Mouse (Mus musculus) kidney, adult 2 months (tissue): ENCODE data around the gene Lrba.

ENCODE experiments used
- CTCF ChIP-seq: fragments of 200-500 bp; conservative IDR thresholded peaks from 2 replicates; pipeline ENCODE4 v1.5.1; 2011; ENCODE audit warnings: low read depth, mild to moderate bottlenecking, control low read depth, low read length, moderate library complexity, mixed read lengths; ENCODE audit not compliant: insufficient read depth, insufficient read length
- POLR2A ChIP-seq: fragments of 200-500 bp; IDR thresholded peaks from one replicate; pipeline ENCODE4 v1.6.1; 2011; ENCODE audit warnings: low read depth, low read length, control low read depth

- TF ChIP-seq CTCF (no peak), POLR2A (no peak)
Observed at GRCm38 (mm10) chr3:86561396-86561795, 336.9 kb downstream of the Lrba start.
